Mouse (Mus musculus) lung, adult 2 months (tissue): ENCODE data around the gene Dag1.

Experiments used
- CTCF ChIP-seq: fragments of 200-500 bp; IDR thresholded peaks from 2 replicates; pipeline ENCODE4 v1.5.1; 2011; ENCODE audit warnings: mild to moderate bottlenecking, low read length, control low read depth; ENCODE audit not compliant: insufficient read depth
- POLR2A ChIP-seq: fragments of 200-500 bp; IDR thresholded peaks from 2 replicates; pipeline ENCODE4 v1.6.1; 2011; ENCODE audit warnings: low read depth, mild to moderate bottlenecking, control low read depth, low read length, borderline replicate concordance; ENCODE audit errors: extremely low read depth

- no peak for TF ChIP-seq CTCF
- no peak for TF ChIP-seq POLR2A
These were observed 1.2 kb downstream of the Dag1 start for GRCm38 (mm10) chr9:108262494-108263049.
